Mouse (Mus musculus): Measurements from ENCODE around the gene Zfp704. TPM values are rescaled to one million over a fixed set of nuclear protein-coding genes. Genes with fewer than 3 reads are reported as not detected.

The Zfp704 gene
- total and polyA plus RNA-seq, 3 experiments = under 0.01 TPM; not detected in 2

DNA sequence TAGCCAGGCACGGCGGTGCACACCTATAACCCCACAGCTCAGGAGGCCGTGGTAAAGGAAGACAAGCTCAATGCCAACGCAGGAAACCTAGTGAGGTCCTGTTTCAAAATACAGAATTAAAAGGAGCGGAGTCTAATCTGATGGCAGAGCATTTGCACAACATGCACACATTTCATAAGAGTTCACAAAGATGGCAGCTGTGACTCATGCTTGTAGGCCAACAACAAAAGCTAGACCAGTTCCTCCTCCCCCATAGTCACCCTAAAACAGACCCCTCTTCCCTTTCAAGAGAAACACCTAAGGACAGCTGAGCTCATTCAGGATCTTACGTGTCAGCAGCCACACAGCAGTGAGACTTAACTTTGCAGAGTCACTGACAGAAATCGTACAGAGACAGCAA is 22.6 kb downstream of the Zfp704 start:
- no peaks in the 10 kb centered on the region for H3K9me3 ChIP-seq (replicated peaks; ENCODE audit: insufficient read depth, low read length)
- TF ChIP-seq USF1 (IDR thresholded peaks at IDR 0.05; ENCODE audit: low read depth, low read length) (no peak), TCF12 (IDR thresholded peaks at IDR 0.05; ENCODE audit: low read depth, low read length) (no peak), POLR2A (IDR thresholded peaks at IDR 0.05; ENCODE audit: control insufficient read depth in 1 of 2, insufficient read depth in 1 of 2, low read depth in 1 of 2, low read length in 2 of 2, poor library complexity in 1 of 2) (no peak), ETS1 (IDR thresholded peaks at IDR 0.05; ENCODE audit: low read depth, low read length) (no peak), CHD2 (IDR thresholded peaks at IDR 0.05; ENCODE audit: low read length) (no peak), ZKSCAN1 (IDR thresholded peaks at IDR 0.05; ENCODE audit: low read depth, low read length) (no peak), BHLHE40 (IDR thresholded peaks at IDR 0.05; ENCODE audit: borderline replicate concordance, low read depth, low read length) (no peak), POLR2AphosphoS5 (IDR thresholded peaks at IDR 0.05; ENCODE audit: borderline replicate concordance, low read depth, low read length) (no peak), RAD21 (IDR thresholded peaks at IDR 0.05; ENCODE audit: low read depth, low read length) (no peak), GABPA (IDR thresholded peaks at IDR 0.05; ENCODE audit: low read depth, low read length) (no peak), SIN3A (IDR thresholded peaks at IDR 0.05; ENCODE audit: low read length) (no peak)
- no peak for DNase-seq (ENCODE audit: low read depth, low spot score)
- no peaks in the 10 kb centered on the region for H3K36me3 ChIP-seq (ENCODE audit: control insufficient read depth in 1 of 2, insufficient read depth in 2 of 2, low read length in 2 of 2)
- H3K79me2 ChIP-seq (ENCODE audit: control insufficient read depth, insufficient read depth, low read length, poor library complexity) = no peaks in the 10 kb centered on the region
- no peak overlapping the region for H3K9ac ChIP-seq (ENCODE audit: control insufficient read depth, low read depth, low read length, poor library complexity, severe bottlenecking)
- no peaks in the 10 kb centered on the region for H3K27me3 ChIP-seq (ENCODE audit: control insufficient read depth in 1 of 2, insufficient read depth in 2 of 2, low read length in 2 of 2)
- no peak overlapping the region for H3K27ac ChIP-seq (ENCODE audit: control insufficient read depth, low read depth, low read length)
- no peak overlapping the region for H3K4me3 ChIP-seq (ENCODE audit: control insufficient read depth in 1 of 2, insufficient read depth in 1 of 2, low read depth in 2 of 2, low read length in 2 of 2)
- H3K4me1 ChIP-seq (ENCODE audit: control insufficient read depth in 1 of 2, insufficient read depth in 2 of 2, low read length in 2 of 2) = no peaks in the 10 kb centered on the region

DNA sequence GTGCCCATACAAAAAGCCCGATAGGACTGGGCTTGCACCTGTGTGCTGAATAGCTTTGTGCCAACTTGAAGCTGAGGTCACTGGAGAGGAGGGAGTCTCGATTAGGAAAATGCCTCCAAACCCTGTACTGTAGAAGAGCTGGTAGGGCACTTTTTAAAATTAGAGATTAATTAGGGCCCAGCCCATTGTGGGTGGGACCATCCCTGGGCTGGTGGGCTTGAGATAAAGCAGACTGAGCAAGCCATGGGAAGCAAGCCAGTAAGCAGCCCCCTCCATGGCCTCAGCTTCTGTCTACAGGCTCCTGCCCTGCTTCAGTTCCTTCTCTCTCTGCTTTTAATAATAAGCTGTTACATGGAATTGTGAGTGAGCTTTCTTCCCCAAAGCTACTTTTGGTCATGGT is 26.4 kb downstream of the Zfp704 start:
- H3K9ac ChIP-seq (ENCODE audit: control insufficient read depth, low read depth, low read length, poor library complexity, severe bottlenecking) = no peak overlapping the region

More for the DNA sequence above, 26.4 kb downstream of the Zfp704 start:
- no peaks in the 10 kb centered on the region for H3K79me2 ChIP-seq (ENCODE audit: control insufficient read depth, insufficient read depth, low read length, poor library complexity)
- H3K4me1 ChIP-seq (ENCODE audit: control insufficient read depth in 1 of 2, insufficient read depth in 2 of 2, low read length in 2 of 2) = no peaks in the 10 kb centered on the region
- no peak for TF ChIP-seq UBTF (IDR thresholded peaks at IDR 0.05; ENCODE audit: borderline replicate concordance, insufficient read depth, low read depth, low read length)
- no peak for TF ChIP-seq CHD1 (IDR thresholded peaks at IDR 0.05; ENCODE audit: low read depth, low read length)
- no peak for TF ChIP-seq TCF12 (IDR thresholded peaks at IDR 0.05; ENCODE audit: low read depth, low read length)
- TF ChIP-seq KAT2A (conservative IDR thresholded peaks at IDR 0.05; ENCODE audit: low read depth, low read length) = no peak
- no peak for TF ChIP-seq MAX (IDR thresholded peaks at IDR 0.05; ENCODE audit: low read length)
- TF ChIP-seq MYB (IDR thresholded peaks at IDR 0.05; ENCODE audit: low read depth, low read length) = no peak
- TF ChIP-seq SMC3 (IDR thresholded peaks at IDR 0.05; ENCODE audit: low read depth, low read length) = no peak
- TF ChIP-seq ZMIZ1 (IDR thresholded peaks at IDR 0.05; ENCODE audit: low read depth, low read length) = no peak
- no peak for TF ChIP-seq ZNF384 (IDR thresholded peaks at IDR 0.05; ENCODE audit: low read depth, low read length)
- no peak for TF ChIP-seq BHLHE40 (IDR thresholded peaks at IDR 0.05; ENCODE audit: borderline replicate concordance, low read depth, low read length)
- TF ChIP-seq CTCF (IDR thresholded peaks at IDR 0.05 in 2 of 3, conservative IDR thresholded peaks at IDR 0.05 in 1 of 3; ENCODE audit: control insufficient read depth in 1 of 3, insufficient read depth in 1 of 3, low read depth in 2 of 3, low read length in 3 of 3, poor library complexity in 1 of 3, severe bottlenecking in 1 of 3) = no peak
- no peak for TF ChIP-seq USF1 (IDR thresholded peaks at IDR 0.05; ENCODE audit: low read depth, low read length)
- TF ChIP-seq MAFK (IDR thresholded peaks at IDR 0.05; ENCODE audit: borderline replicate concordance, low read depth, low read length) = no peak
- no peak for TF ChIP-seq EP300 (IDR thresholded peaks at IDR 0.05; ENCODE audit: low read depth in 1 of 2, low read length in 2 of 2)
- TF ChIP-seq MEF2A (IDR thresholded peaks at IDR 0.05; ENCODE audit: extremely low read depth, insufficient replicate concordance, low read depth, low read length, poor library complexity, severe bottlenecking) = no peak
- no peak for TF ChIP-seq RAD21 (IDR thresholded peaks at IDR 0.05; ENCODE audit: low read depth, low read length)
- no peak for DNase-seq (ENCODE audit: low read depth, low spot score)
- H3K36me3 ChIP-seq (ENCODE audit: control insufficient read depth in 1 of 2, insufficient read depth in 2 of 2, low read length in 2 of 2) = no peaks in the 10 kb centered on the region
- H3K9me3 ChIP-seq (replicated peaks; ENCODE audit: insufficient read depth, low read length) = no peaks in the 10 kb centered on the region
- H3K27me3 ChIP-seq (ENCODE audit: control insufficient read depth in 1 of 2, insufficient read depth in 2 of 2, low read length in 2 of 2) = no peaks in the 10 kb centered on the region
- H3K27ac ChIP-seq (ENCODE audit: control insufficient read depth, low read depth, low read length) = no peak overlapping the region
- no peak overlapping the region for H3K4me3 ChIP-seq (ENCODE audit: control insufficient read depth in 1 of 2, insufficient read depth in 1 of 2, low read depth in 2 of 2, low read length in 2 of 2)

Data from MEL (cell line).